Mouse (Mus musculus): Measurements from ENCODE around the gene Phlpp1.

The Phlpp1 gene

DNA sequence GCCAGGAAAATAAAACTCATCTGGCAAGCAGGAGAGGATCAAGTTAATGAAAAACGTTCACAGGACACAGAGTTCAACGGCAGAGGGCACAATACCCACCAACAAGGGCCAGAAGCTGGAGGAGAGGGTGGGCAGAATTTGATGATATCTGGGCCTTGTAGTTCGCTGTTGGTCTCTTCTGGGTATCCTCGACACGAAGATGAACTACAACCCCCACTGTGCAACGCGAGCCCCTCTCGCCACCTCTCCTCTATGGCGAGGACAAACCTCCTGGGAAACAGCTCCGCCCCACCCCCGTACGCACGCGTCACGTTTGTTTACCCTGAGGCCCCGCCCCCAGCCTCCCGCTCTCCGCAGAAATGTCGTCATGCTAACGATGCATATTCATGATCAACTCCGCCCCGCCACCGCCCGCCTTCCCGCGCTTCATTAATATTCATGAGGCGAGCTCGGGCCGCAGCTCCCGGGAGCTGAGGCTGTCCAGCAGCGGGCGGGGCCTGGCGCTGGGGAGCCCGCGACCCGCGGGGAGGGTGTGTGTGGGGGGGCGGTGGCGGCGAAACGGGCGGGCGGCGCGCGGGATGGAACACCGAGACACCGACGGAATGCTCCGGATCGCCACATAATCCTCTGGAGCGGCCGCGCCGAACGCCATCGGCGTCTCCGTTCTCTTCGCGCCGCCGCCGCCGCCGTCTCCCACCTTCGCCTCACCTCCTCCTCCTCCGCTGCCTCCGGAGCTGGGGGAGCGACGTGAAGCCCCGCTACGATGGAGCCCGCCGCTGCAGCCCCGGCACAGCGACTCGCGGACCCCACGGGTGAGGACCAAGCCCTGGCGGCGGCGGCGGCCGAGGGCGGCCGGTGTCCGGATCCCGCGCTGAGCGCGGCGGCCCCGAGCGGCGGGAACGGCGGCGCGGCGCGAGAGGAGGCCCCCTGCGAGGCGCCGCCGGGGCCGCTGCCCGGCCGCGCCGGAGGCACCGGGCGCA, at the start of gene Phlpp1:
Gene Phlpp1, plus strand, starts transcription at position 512 of the 980 bp plus-strand sequence.
- peak; percentile 99 for DNase-seq (ENCODE audit: low spot score in 2 of 2)

DNA sequence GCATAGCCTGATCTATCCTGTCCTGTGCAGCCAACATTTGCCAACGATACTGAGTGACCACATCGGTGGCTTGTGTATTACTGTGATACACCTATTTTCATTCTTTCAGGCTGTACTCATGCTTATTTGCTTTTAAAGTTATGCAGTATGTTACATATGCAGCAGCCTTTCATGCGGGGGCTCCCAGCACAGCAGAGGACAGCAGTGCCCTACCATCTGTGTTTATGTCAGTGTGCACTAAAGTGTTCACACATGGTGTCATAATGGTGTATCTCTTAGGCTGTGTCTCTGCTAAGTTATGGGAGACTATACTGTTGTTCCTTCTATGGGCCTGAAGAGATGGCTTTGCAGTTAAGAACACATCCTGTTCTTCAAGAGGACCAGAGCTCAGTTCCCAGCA, 45.0 kb upstream of the Phlpp1 start:
- no peak for DNase-seq (ENCODE audit: low spot score in 2 of 2)

DNA sequence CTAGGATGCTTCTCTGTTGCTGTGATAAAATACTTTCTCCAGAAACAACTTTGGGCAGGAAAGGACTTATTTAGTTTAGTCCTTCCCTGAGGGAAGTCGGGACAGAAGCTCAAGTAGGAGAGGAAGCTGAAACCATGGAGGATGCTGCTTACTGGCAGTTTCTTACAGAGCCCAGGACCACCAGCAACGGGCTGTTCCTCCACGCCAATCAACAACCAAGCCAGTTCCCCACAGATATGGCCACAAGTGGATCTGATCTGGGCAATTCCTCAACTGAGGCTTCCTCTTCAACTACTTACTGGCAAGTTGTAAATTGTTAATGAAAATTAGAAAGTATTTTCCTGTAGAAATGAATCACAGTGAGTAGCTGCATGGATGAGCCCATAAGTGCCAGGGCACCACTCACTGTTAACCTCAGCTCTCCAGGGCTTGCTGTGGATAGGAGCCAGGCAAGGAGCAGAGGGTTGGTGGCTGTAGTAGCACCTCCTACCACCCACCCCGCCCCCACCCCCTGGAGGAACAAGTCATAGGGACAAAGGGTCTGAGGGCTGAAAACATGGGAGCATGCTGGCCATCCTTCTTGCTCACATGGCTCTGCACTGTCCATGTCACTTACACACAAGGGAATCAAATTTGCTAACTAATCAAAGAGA, 39.7 kb upstream of the Phlpp1 start:
- DNase-seq (ENCODE audit: low spot score in 2 of 2): no peak

DNA sequence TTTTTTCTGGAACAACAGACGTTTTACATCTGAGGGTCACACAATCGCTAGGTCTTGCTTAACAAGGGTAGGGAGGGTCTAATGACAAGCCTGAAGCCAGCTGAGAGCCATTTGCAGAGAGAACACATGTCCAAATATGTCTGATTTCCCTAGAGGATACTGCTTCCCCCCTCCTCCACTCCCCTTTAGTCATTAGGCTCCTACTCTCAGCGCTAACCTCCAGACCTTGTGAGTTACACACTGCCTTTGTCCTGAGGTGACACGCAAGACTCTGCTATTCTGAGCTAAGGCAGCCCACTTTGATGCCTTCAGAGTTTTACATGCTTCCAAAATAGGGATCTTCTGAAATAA, 39.2 kb upstream of the Phlpp1 start:
- no peak for DNase-seq (ENCODE audit: low spot score in 2 of 2)

DNA sequence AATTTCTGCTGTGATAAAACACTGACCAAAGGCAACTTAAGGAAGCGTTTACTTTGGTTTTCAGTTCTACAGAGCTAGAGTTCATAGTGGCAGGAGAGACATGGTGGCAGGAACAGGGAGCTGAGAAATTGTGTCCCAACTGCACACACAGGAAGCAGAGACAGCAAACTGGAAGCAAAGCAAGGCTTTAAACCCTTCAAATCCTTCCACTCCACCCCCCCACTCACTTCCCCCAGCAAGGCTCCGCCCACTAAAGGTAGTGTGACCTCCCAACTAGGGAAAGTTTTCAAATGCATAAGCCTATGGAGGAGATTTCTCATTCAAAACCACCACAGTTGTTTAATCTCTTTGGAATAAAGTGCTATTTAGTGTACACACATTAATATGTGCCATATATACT, 32.9 kb upstream of the Phlpp1 start:
- no peak for DNase-seq (ENCODE audit: low spot score in 2 of 2)

DNA sequence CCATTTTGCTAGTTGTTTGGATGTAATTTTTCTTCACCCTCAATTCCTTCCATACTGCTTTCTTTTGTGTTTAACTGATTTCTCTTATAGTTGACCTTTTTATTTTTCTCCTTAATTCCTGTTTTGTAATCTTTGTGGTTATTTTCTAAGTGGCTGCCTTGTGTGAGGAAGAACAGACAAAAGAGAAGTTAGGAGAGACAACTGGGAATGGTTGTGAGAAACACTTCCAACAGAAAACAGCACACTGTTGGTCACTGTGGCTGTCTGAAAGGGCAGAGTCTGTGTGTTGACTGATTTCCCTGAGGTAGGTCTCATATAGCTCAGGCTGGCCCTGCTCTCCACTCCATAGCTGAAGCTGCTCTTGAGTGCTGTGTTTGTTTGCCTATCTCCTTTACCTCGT, 32.4 kb upstream of the Phlpp1 start:
- no peak for DNase-seq (ENCODE audit: low spot score in 2 of 2)

DNA sequence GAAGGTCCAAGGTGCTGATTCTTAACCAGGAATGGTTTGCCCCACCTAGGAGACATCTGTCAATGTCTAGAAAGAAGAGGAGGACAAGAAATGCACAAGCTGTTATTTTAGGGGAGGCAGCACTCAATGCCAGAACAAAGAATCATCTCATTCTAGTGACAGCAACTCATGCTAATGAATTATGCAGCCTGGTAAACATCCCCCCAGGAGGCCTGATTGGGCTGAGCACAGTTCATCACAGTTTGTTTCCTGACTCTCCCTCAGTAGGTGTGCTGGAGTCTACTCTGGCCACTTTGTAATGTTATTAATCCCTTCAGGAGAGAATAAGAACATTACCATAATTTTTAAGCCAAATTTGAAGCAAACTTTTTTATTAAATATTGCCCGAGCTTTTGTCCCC, 29.5 kb upstream of the Phlpp1 start:
- DNase-seq (ENCODE audit: low spot score in 2 of 2): no peak

DNA sequence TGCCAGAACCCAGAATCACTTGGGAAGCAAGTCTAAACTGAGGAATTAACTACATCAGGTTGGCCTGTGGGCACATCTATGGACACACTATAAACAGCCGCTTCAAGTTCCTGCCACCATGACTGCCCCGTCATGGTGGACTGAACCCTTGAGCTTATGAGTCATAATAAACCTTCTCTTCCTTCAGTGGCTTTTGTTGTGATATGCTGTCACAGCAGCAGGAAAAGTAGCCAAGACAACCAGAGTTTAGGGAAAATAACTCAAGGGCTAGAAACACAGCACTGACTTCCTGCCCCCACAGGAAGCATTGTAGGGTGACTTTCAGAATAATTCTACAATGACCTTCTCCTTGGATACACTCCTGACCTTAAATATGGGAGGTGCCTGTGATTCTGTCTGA, 27.0 kb upstream of the Phlpp1 start:
- no peak for DNase-seq (ENCODE audit: low spot score in 2 of 2)

DNA sequence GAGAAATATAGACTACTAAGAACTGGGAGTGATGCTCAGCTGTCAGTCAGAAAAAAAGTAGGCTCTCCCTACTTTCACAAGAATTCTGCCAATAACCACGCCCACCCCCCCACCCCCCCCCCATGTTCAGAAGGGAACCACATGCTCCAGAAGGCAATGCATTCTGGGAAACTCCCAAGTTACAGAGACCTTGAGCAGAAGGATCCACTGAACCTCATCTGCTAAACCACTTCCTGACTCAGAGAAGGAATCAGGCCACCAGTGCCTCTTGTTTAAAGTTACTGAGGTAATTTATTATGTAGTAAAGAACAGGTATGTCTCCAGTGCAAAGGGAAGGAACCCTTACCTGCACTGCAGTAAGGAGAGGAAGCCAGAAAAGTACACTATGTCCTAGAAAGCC, 26.5 kb upstream of the Phlpp1 start:
- DNase-seq (ENCODE audit: low spot score in 2 of 2): no peak

DNA sequence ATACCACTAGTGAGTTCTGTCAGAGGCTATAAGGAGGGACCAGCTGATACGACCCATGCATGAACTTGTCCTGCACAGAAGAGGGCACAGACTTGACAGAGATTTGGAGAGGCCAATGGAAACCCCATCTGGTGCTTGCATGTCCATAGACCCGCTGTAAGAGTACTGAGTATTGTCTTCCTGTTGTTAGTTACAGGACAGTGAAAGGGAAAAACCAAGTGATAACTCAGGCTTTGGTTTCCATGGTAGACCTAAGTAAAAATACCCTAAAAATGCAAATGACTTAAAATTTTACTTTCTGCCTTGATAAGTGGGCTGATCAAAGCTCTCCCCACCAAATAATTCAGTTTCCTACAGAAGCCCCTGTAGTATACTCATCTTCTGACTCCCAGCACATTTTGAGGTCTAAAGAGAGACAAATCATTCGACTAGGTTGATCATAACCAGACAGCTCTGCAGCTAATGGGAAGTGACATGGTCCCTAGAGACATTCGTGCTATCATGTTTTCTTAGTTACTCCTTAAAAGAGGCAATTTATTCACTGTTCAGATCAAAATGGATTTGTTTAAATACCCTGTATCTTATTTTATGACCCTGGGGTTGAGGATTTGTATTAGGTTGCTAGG, 25.9 kb upstream of the Phlpp1 start:
- no peak for DNase-seq (ENCODE audit: low spot score in 2 of 2)

DNA sequence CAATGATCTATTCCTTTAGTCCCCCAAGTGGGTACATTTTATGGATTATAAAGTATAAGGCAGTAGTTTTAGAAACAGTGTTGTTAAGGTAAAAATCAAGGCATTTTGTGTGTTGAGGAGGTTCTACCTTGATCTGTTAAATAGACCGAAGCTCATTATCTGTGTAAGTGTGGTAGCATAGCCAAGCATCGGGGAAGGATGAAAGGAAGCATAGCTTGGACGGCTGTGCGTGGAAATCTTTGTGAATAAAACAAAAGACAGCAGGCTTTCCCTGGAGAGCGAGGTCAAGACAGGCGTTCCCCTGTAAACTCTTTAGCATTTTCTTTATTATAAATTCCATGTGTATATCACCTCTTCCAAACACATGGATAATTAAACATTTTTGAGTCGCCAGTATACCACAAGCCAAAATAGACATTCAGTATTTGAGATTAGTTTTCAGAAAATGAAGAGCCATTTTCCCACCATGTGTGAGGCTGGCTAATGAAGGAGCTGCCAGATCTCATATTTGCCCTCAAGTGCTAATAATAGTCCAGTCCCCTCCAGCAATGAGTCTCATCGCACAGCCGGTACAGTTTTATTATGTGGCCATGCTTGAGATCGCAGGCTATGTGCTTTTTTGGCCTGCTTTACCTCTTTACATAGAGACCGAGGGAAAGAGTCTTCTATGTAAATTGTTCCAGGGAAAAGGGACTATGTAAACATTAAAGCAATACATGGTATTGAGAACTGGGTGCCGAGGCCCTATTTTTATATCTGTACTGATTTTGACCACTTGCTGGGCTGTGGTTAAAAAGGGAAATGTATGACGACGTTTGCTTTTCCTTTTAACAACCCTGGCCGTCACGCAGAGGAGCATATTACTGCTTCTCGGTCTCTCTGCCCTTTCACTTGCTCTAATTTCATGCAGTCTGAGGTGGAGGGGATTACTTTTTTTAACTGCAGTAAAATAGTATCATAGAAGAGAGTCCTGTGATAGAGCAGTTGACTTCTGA, 22.9 kb upstream of the Phlpp1 start:
- DNase-seq (ENCODE audit: low spot score in 2 of 2): no peak

DNA sequence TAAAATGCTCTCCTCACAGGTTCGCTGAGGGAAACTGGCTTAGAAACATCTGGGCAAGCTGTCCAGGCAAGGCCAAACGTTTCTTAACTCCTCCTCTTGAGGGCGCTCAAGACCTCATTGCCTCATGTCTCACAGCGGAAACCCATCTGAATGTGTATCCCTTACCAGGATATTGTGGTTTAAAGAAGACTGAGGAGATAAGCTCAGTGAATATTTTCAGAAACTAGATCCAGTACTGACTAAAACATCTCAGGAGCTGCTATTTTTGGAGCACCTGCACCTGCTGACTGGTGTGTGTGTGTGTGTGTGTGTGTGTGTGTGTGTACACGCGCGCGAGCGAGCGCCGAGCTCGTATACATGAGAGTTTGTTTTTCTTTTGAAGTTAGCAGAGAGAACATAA, 19.7 kb upstream of the Phlpp1 start:
- DNase-seq (ENCODE audit: low spot score in 2 of 2): peak; percentile 59 to 70

DNA sequence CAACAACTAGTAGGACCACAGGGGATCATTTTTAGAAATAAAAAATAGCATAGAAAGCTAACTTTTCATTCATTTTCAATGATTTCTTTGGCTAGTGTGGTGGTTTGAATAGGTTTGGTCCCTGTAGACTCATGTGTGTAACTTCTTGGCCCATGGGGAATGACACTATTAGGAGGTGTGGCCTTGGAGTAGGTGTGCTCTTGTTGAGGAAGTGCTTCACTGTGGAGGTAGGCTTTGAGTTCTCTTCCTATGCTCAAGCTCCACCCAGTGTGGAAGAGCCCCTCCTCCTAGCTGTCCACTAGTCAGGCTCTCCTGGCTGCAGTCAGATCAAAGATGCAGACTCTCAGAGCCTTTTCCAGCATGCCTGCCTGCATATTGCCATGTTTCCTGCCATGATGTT, 18.8 kb upstream of the Phlpp1 start:
- no peak for DNase-seq (ENCODE audit: low spot score in 2 of 2)

DNA sequence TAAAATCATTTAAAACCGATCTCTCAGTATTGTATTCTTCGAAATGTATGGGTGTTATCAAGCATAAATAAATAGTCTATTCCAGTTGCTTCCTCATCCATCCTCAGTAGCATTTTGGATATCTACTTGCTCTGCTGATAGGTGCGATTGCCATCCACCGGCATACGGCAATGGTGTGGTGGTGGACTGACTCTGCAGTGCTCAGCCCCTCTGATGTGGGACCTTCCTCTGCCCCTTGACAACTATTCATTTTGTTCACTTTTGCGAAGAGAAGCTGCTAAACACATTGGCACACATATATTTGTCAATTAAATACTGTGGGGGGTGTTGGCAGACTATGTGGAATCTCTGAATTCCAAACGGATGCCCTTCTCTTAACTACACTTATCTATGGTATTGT, 17.0 kb upstream of the Phlpp1 start:
- no peak for DNase-seq (ENCODE audit: low spot score in 2 of 2)

DNA sequence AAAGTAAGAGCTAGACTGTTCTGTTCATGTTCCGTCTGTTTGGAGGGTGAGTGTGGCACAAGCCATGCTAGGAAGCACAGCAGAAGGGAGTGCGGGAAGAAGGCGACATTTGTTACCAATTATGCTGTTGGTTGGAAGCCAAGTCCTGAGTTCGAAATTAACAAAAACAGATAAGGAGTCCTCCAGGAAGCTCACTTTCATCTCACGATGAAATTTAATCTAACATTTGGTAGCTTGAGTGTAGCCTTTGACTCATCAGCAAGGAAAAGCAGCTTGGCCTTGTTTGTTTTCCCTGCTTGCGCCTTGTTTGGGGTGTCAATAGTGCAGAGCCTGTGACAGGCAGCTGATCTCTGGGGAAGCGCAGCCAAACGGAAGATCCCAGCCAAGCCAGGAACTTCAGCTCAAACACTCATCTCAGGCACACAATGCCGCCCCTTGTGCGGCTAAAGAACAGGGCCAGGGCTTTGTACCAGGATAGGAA, 16.4 kb upstream of the Phlpp1 start:
- no peak for DNase-seq (ENCODE audit: low spot score in 2 of 2)

DNA sequence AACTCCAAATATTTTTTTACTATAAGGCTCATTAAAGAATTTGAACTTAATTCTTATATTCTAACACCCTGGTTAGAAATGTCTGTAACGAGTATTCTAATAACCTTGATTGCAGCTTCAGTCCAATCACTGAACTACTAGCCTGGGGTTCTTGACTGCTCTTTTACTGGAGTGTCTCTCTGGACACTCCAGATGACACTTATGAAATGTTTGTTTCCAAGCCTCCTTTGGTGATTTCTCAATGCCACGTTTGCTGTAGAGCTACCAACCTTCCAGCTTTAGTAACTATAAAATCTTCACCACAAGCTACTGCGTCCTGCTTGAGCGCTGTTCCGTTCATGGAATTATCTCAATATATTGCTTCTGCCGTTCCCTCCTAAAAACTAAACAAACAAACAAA, 15.8 kb upstream of the Phlpp1 start:
- DNase-seq (ENCODE audit: low spot score in 2 of 2): no peak

DNA sequence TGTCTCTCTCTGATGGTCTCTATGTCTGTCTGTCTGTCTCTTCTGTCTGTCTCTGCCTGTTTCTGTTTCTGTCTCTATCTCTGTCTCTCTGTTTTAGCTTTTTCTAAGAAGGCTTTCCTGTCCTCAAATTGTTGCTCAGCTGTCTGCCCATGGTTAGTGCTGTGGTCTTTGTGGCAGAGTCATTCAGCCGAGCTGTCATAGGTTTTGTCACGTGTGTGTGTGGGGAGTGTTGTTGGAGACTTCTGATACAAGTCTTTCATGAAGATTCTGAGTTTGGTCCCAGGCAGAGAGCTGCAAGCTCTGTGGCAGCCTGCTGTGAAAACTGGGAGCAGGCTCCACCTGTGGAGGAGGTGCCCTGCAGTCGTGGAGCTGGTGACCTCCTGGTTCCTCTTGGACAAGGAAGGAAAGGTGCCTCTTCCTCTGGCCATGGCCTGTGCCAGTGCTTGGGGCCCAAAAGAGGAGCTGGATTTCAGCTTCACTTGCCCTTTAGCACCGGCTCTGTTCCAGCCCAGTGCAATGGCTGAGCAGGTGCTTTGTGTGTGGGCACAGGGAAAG, 13.5 kb upstream of the Phlpp1 start:
- DNase-seq (ENCODE audit: low spot score in 2 of 2): no peak

DNA sequence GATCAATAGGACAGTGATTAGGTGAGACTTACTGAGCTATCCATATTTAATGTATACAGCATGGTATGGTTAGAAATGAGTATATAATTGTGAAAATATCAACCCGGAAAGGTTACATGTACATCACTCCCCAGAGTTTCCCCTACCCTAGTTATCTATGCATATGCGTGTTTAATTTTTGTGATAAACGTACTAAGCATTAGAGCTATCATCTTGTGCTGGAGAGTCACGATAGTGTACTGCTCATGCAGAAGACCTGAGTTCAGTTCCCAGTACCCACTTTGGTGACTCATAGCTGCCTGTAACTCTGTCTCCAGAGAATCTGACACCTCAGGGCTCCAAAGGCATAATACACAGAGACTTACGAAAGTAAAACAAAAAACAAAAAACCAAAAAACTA, 11.9 kb upstream of the Phlpp1 start:
- DNase-seq (ENCODE audit: low spot score in 2 of 2): no peak

DNA sequence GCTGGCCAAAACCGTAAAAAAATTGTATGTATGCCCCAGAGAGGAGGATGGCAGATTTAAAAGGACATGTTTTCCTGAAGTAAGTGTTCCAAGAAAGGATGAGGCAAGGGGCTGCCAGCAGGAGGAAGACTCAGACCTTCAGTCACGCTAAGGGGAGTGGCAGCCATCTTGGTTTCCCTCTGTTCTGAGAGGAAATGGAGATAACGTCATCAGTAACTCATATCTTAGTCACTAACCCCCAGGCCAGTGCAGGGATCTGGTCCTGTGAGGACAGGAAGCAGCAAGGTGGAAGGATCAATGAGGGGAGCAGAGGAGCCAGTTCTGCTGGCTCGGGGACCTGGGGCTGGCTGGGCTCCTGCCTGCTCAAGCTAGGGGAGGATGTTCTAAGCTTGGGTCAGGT, 10.6 kb upstream of the Phlpp1 start:
- no peak for DNase-seq (ENCODE audit: low spot score in 2 of 2)

DNA sequence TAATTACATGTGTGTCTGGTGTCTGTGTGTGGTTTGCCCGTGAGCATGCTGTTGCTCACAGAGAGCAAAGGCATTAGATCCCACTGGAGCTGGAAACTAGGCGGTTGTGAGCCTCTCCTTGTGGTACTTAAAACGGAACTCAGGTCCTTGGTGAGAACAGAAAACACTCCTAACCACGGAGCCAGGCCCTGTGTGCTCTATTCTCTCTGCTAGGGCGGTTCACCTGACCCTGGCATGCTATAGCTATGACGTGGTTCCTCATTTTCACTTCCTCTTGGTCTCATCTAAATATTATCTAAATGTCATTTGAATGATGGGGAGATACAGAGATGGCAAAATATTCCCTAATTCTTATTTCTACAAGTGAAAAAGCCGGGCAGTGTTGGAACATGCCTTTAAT, 9.0 kb upstream of the Phlpp1 start:
- DNase-seq (ENCODE audit: low spot score in 2 of 2): no peak

DNA sequence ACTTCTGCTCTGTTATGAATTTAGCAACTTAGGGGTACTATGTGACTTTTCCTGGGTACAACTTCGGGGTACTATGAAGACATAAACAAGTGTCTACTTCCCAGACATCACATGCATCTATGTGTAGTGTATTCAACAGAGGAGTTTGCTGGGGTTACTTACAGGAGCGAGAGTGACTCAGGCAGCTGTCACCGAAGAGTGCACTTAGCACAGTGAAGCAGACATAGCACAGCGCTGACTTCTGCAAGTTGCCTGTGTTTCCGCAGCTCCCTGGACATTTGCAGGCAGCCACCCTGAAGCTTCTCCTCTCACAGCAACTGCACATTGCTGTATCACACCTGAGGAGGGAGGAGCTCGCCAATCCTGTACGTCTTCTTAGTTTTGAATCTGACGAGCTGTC, 8.2 kb upstream of the Phlpp1 start:
- DNase-seq (ENCODE audit: low spot score in 2 of 2): no peak
